16 mouse cellular contexts compared by ENCODE assay signal in the genomic region with DNA sequence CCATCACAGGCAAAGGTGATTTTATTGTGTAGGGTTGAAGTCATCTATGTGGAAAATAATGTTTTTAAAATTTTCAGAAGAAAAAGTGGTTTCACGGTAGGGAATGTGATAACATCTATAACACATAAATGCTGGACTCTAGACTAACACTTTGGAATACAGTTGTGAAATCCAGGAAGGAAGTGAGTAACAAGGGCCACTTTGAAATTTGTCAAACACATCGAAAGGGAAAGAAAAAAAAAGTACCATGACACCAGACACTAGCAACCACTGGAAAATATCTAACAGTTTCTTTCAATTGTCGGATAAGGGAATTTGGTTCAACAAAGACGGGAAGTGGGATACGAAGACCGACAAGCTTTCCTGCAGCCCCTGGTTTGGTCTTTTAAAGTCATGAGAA.
DNase-seq lines count a peak whose midpoint lies in the region; ATAC-seq and TF ChIP-seq lines count a peak whose summit lies in the region.
"Had no signal": no experiment of that assay in that cellular context is flagged by ENCODE, and none has a peak within 500 bp of the region (broad histone marks: within the 10 kb centered on the region; RNA-seq: fewer than 3 reads in every experiment).

No protein-coding gene starts in this region.

- TF ChIP-seq POLR2A in lung, adult 2 months (IDR thresholded peaks at IDR 0.05; ENCODE audit: borderline replicate concordance, extremely low read depth, low read depth, low read length) = no peak
- no peak for TF ChIP-seq POLR2A in cerebellum, adult 2 months (IDR thresholded peaks at IDR 0.05; ENCODE audit: borderline replicate concordance, insufficient read depth, low read length)

- no peaks in the 10 kb centered on the region for H3K27me3 ChIP-seq in lung, postnatal 0 days (replicated peaks; ENCODE audit: insufficient read depth, low read length)
- H3K27me3 ChIP-seq in heart, embryonic 16.5 days (ENCODE audit: control insufficient read depth, insufficient read depth, low read length) = no peaks in the 10 kb centered on the region
- H3K27me3 ChIP-seq in cerebellum, adult 2 months (ENCODE audit: control insufficient read depth, insufficient read depth, low read length) = no peaks in the 10 kb centered on the region
- H3K27me3 ChIP-seq: hindbrain, embryonic 12.5 days; intestine, embryonic 15.5 days had no signal

- no peak overlapping the region for H3K27ac ChIP-seq in lung, postnatal 0 days (ENCODE audit: low read length)
- H3K27ac ChIP-seq in heart, embryonic 16.5 days (ENCODE audit: low read length) = peak overlapping the region; percentile 21
- H3K27ac ChIP-seq in cerebellum, adult 2 months (ENCODE audit: insufficient read depth, low read length) = no peak overlapping the region
- H3K27ac ChIP-seq: hindbrain, embryonic 12.5 days; intestine, embryonic 15.5 days; left cerebral cortex, adult 2 months had no signal

- H3K4me2 ChIP-seq in lung, postnatal 0 days (replicated peaks; ENCODE audit: low read depth, low read length) = no peak overlapping the region; the same call in 1 of the 2 replicates
- no peak overlapping the region for H3K4me2 ChIP-seq in heart, embryonic 16.5 days (ENCODE audit: low read depth, low read length)
- H3K4me2 ChIP-seq: hindbrain, embryonic 12.5 days; intestine, embryonic 15.5 days had no signal

- H3K4me3 ChIP-seq in lung, postnatal 0 days (ENCODE audit: low read depth, low read length) = no peak overlapping the region
- H3K4me3 ChIP-seq in lung, adult 2 months (replicated peaks; ENCODE audit: extremely low read depth, low read depth, low read length) = no peak overlapping the region
- H3K4me3 ChIP-seq in heart, embryonic 16.5 days (ENCODE audit: low read length) = no peak overlapping the region
- H3K4me3 ChIP-seq in cerebellum, adult 2 months (replicated peaks; ENCODE audit: insufficient read depth, low read depth, low read length) = no peak overlapping the region
- H3K4me3 ChIP-seq: hindbrain, embryonic 12.5 days; intestine, embryonic 15.5 days; left cerebral cortex, adult 2 months had no signal

- H3K9ac ChIP-seq in lung, postnatal 0 days (replicated peaks; ENCODE audit: low read depth) = no peak overlapping the region
- H3K9ac ChIP-seq in heart, embryonic 16.5 days (ENCODE audit: low read length) = no peak overlapping the region
- H3K9ac ChIP-seq: forebrain, postnatal 0 days; hindbrain, embryonic 12.5 days; intestine, embryonic 15.5 days had no signal

- 0 out of 2 replicates have a peak, but pooled peaks have one; percentile 19 for ATAC-seq in lung, postnatal 0 days
- no peak for ATAC-seq in heart, embryonic 16.5 days (replicated peaks; ENCODE audit: extremely low read depth, insufficient read depth, low FRiP score)
- ATAC-seq: forebrain, postnatal 0 days; intestine, embryonic 15.5 days had no signal

- 26% methylated on average over 6 of the region's 6 CpGs for WGBS in lung, postnatal 0 days
- 27% methylated on average over 6 of the region's 6 CpGs for WGBS in lung, adult 2 months
- 63% methylated on average over 6 of the region's 6 CpGs for WGBS in heart, embryonic 16.5 days
- 92% methylated on average over 6 of the region's 6 CpGs for WGBS in cerebellum, adult 2 months

- no peaks in the 10 kb centered on the region for H3K9me3 ChIP-seq in lung, postnatal 0 days (ENCODE audit: low read length)
- no peaks in the 10 kb centered on the region for H3K9me3 ChIP-seq in heart, embryonic 16.5 days (replicated peaks; ENCODE audit: control insufficient read depth, low read length)
- H3K9me3 ChIP-seq: hindbrain, embryonic 12.5 days; intestine, embryonic 15.5 days had no signal

- peak; percentile 62 for TF ChIP-seq EP300 in lung, postnatal 0 days (IDR thresholded peaks at IDR 0.05)

- no peaks in the 10 kb centered on the region for H3K4me1 ChIP-seq in lung, postnatal 0 days (ENCODE audit: insufficient read depth, low read depth, low read length)
- no peaks in the 10 kb centered on the region; the same call in 1 of the 2 replicates for H3K4me1 ChIP-seq in lung, adult 2 months (ENCODE audit: control insufficient read depth, insufficient read depth, low read length)
- H3K4me1 ChIP-seq in heart, embryonic 16.5 days (ENCODE audit: control insufficient read depth, insufficient read depth, low read length) = no peaks in the 10 kb centered on the region
- no peaks in the 10 kb centered on the region for H3K4me1 ChIP-seq in cerebellum, adult 2 months (ENCODE audit: control insufficient read depth, insufficient read depth, low read length)
- H3K4me1 ChIP-seq: hindbrain, embryonic 12.5 days; intestine, embryonic 15.5 days had no signal

- H3K36me3 ChIP-seq in lung, postnatal 0 days (ENCODE audit: insufficient read depth, low read length) = no peaks in the 10 kb centered on the region
- no peaks in the 10 kb centered on the region for H3K36me3 ChIP-seq in heart, embryonic 16.5 days (ENCODE audit: control insufficient read depth, insufficient read depth)
- H3K36me3 ChIP-seq: hindbrain, embryonic 12.5 days; intestine, embryonic 15.5 days had no signal

- TF ChIP-seq CTCF in lung, postnatal 0 days (IDR thresholded peaks at IDR 0.05) = no peak
- TF ChIP-seq CTCF in lung, adult 2 months (IDR thresholded peaks at IDR 0.05; ENCODE audit: insufficient read depth, low read length) = no peak
- no peak for TF ChIP-seq CTCF in cerebellum, adult 2 months (IDR thresholded peaks at IDR 0.05; ENCODE audit: borderline replicate concordance, insufficient read depth, low read depth, low read length)

- peak; percentile 12 for DNase-seq in kidney, adult 9 months
- DNase-seq in kidney, adult 18-20 months = no peak
- peak; percentile 64 for DNase-seq in lung, postnatal 0 days (ENCODE audit: low spot score)
- no peak for DNase-seq in lung, adult 2 months
- no peak for DNase-seq in cerebellum, adult 2 months
- no peak for DNase-seq in gastrocnemius, adult 8-10 months (ENCODE audit: low spot score in 2 of 2)
- DNase-seq: adrenal gland, postnatal 14 days; cerebellum, adult 9-11 months; forebrain, postnatal 0 days; gastrocnemius, postnatal 25 days; midbrain, embryonic 14.5 days; right cerebral cortex, adult 18-20 months had no signal

Comparison
In these comparisons a context has a peak if more than half of its experiments do, and no peak if none do; other contexts are left out.
1. DNase-seq: peak in kidney, adult 9 months (single experiment) and lung, postnatal 0 days (single experiment); none in kidney, adult 18-20 months (single experiment), lung, adult 2 months (single experiment), cerebellum, adult 2 months (0 of 2) and gastrocnemius, adult 8-10 months (0 of 2).